Mouse (Mus musculus) liver, embryonic 11.5 days (tissue): ENCODE data around the gene Rrnad1. TPM values are rescaled to one million over a fixed set of nuclear protein-coding genes. Genes with fewer than 3 reads are reported as not detected.

Experiments used
- ATAC-seq: fragments of 200-750 bp; cut with Nextera tagmentation; replicated peaks from 2 replicates; pipeline ENCODE4 v1.8.0; 2017; ENCODE audit warnings: moderate number of reproducible peaks, mild to moderate bottlenecking, moderate TSS enrichment, moderate library complexity; ENCODE audit not compliant: low FRiP score
- DNase-seq: peaks from one replicate; pipeline ENCODE4 v3.0.0-alpha.2; 2017; ENCODE audit warnings: low spot score
- H3K27ac ChIP-seq: fragments of 300-500 bp; sonication (generic); 2 replicates; pipeline ENCODE4 v1.5.1; 2014; ENCODE audit warnings: mild to moderate bottlenecking, low read depth, low read length, control low read depth
- H3K27me3 ChIP-seq: fragments of 300-500 bp; sonication (generic); replicated peaks from 2 replicates; pipeline ENCODE4 v1.6.1; 2014; ENCODE audit warnings: low read length, mixed read lengths; ENCODE audit not compliant: control insufficient read depth, insufficient read depth
- H3K36me3 ChIP-seq: fragments of 300-500 bp; sonication (generic); 2 replicates; pipeline ENCODE4 v1.6.1; 2014; ENCODE audit warnings: mild to moderate bottlenecking, low read length, moderate library complexity, mixed read lengths; ENCODE audit not compliant: control insufficient read depth, insufficient read depth
- H3K4me1 ChIP-seq: fragments of 300-500 bp; sonication (generic); replicated peaks from 2 replicates; pipeline ENCODE4 v1.6.1; 2014; ENCODE audit warnings: low read length, mixed read lengths; ENCODE audit not compliant: control insufficient read depth, insufficient read depth
- H3K4me2 ChIP-seq: fragments of 300-500 bp; sonication (generic); 2 replicates; pipeline ENCODE4 v1.6.1; 2014; ENCODE audit warnings: mild to moderate bottlenecking, control low read depth, moderate library complexity
- H3K4me3 ChIP-seq: fragments of 300-500 bp; sonication (generic); 2 replicates; pipeline ENCODE4 v1.5.1; 2014; ENCODE audit warnings: low read depth, low read length, control low read depth
- H3K9ac ChIP-seq: fragments of 300-500 bp; sonication (generic); 2 replicates; pipeline ENCODE4 v1.6.1; 2014; ENCODE audit warnings: low read depth, low read length, control low read depth
- H3K9me3 ChIP-seq: fragments of 300-500 bp; sonication (generic); 2 replicates; pipeline ENCODE4 v1.6.1; 2016; ENCODE audit warnings: low read length, inconsistent platforms, mixed read lengths; ENCODE audit not compliant: control insufficient read depth
- WGBS: fragments of 180-500 bp; shearing (Covaris S2); extraction: QIAGEN DNeasy Blood & Tissue Kit; methylation state at CpG from one replicate; pipeline ENCODE4 v1.1.7; 2014; 5-methylcytosine and 5-hydroxymethylcytosine counted together
- polyA plus RNA-seq: library from polyadenylated mRNA; unstranded; fragments of >200 nt; fragmentation: Nextera tagmentation; extraction: Ambion mirVana; gene quantifications from 2 replicates; pipeline ENCODE4 v1.2.1, GENCODE M21; 2014

The Rrnad1 gene
- polyA plus RNA-seq, 1 experiment from 2014 or later, result 17.5 TPM

DNA sequence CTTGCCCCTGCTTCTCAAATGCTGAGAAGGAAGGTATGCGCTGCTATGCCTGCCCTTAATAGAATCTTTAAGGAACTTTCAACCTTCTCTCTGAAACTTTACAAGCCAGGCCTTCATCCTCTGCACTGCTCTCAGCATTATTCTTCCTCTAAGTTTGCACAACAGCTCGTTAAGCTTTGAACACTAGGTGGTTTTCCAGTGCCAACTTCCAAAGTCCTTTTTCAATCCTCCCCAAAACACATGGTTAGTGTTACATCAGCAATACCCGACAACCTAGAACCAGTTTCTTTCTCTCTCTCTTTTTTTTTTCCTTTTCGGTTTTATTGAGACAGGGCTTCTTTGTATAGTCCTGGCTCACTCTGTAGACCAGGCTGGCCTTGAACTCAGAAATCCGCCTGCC is 3.5 kb upstream of the Rrnad1 start:
- H3K9ac ChIP-seq, result no peak overlapping the region
- H3K4me3 ChIP-seq, result no peak overlapping the region
- DNase-seq (no peak), ATAC-seq (no peak)
- H3K27me3 ChIP-seq, result no peaks in the 10 kb centered on the region
- H3K36me3 ChIP-seq, result peaks cover 39% of the 10 kb centered on the region
- no peak overlapping the region for H3K27ac ChIP-seq
- H3K4me1 ChIP-seq, result peaks cover 10% of the 10 kb centered on the region
- no peak overlapping the region for H3K4me2 ChIP-seq
- WGBS, result 83% methylated on average over 5 of the region's 5 CpGs
- H3K9me3 ChIP-seq, result no peaks in the 10 kb centered on the region

DNA sequence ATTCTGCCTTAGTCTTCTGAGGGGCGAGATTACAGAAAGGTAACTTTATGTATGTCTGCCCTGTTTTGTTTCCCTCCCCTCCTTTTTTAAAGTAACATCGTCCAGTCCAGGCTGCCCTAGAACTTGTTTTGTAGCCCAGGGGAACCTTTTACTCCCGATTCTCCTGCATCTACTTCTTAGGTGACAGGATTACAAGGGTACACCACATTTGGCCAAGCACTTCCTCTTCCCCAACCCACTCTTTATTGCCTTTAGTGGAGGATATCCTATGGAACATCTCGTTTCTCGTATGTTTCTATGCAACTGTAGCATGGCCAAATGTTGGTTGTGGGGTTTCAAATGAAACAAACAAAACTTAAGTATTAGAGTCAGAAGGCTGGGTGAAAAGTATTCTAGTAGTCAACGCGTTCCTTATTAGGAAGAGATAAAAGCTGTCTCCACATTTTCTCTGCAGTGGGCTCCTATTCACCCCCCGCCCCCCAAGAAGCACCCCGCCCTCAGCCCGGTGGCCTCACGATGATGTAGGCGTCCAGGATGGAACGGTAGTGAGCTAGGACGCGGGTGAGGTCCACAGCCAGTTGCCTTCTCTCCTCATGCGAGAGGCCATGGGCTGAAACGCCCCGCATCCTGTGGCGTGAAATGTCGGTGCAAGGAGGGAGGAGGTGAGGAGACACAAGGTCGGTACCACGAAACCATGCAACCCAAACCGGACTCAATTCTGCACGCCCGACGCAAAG is 1.0 kb downstream of the Rrnad1 start:
- Histone ChIP-seq H3K27ac (peak overlapping the region; percentile 76), H3K27me3 (no peaks in the 10 kb centered on the region), H3K4me3 (peak overlapping the region; percentile 78), H3K4me2 (peak overlapping the region; percentile 88), H3K36me3 (peaks cover 23% of the 10 kb centered on the region), H3K9ac (peak overlapping the region; percentile 78), H3K4me1 (peaks cover 12% of the 10 kb centered on the region), H3K9me3 (no peaks in the 10 kb centered on the region)
- ATAC-seq, result peak; percentile 63
- WGBS, result 4% methylated on average over 26 of the region's 26 CpGs
- no peak for DNase-seq

- H3K27ac ChIP-seq, result no peak overlapping the region
- H3K9ac ChIP-seq, result no peak overlapping the region
- no peak overlapping the region for H3K4me2 ChIP-seq
- peaks cover 30% of the 10 kb centered on the region for H3K36me3 ChIP-seq
- H3K9me3 ChIP-seq, result no peaks in the 10 kb centered on the region
- no peaks in the 10 kb centered on the region for H3K27me3 ChIP-seq
- ATAC-seq (no peak), DNase-seq (no peak)
- H3K4me3 ChIP-seq, result no peak overlapping the region
- peaks cover 9% of the 10 kb centered on the region for H3K4me1 ChIP-seq
- WGBS, result 89% methylated on average over 5 of the region's 5 CpGs
Measured at GRCm38 (mm10) chr3:87927452-87927851, 3.1 kb downstream of the Rrnad1 start.

GRCm38 (mm10) chr3:87924996-87925395 is 5.5 kb downstream of the Rrnad1 start:
- DNase-seq, result no peak
- ATAC-seq, result no peak
- H3K27me3 ChIP-seq, result no peaks in the 10 kb centered on the region
- no peaks in the 10 kb centered on the region for H3K9me3 ChIP-seq
- H3K27ac ChIP-seq, result no peak overlapping the region
- no peak overlapping the region for H3K4me2 ChIP-seq
- peaks cover 35% of the 10 kb centered on the region for H3K36me3 ChIP-seq
- H3K4me3 ChIP-seq, result no peak overlapping the region
- H3K4me1 ChIP-seq, result peaks cover 4% of the 10 kb centered on the region; the same call in 1 of the 2 replicates
- 92% methylated on average over 7 of the region's 7 CpGs for WGBS
- H3K9ac ChIP-seq, result no peak overlapping the region

DNA sequence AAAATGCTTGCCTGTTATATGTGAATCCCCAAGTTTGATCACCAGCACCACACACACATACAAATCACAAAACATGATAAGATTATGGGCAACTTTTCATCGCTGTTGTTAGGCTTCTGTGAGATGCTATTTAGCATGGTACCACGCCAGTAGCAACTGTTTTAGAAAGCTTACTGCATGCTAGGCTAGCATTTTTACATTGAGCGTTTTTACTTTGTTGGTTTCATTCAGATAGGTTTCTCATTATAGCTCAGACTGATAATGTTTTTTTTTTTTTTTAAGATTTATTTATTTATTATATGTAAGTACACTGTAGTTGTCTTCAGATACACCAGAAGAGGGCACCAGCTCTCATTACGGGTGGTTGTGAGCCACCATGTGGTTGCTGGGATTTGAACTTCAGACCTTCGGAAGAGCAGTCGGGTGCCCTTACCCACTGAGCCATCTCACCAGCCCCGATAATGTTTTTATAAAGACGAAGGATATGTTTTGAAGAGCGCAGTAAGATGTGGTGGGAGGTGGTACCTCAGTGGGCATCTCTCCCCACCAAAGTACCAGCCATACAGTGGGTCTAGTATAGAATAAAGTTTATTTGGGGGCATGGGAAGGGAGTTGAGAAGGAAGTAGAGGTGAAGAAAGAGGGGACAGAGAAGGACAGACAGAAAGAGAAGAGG is 10.1 kb downstream of the Rrnad1 start:
- 57% methylated on average over 9 of the region's 9 CpGs for WGBS
- H3K9ac ChIP-seq, result peak overlapping the region; percentile 87

GRCm38 (mm10) chr3:87919336-87920108 is 11.0 kb downstream of the Rrnad1 start, which contains the start of gene Mrpl24:
Gene Mrpl24 (plus strand): TSS chr3:87919506.
- Histone ChIP-seq H3K4me2 (peak within 1 kb of the TSS; percentile 84), H3K9ac (peak within 1 kb of the TSS; percentile 87), H3K27ac (peak within 1 kb of the TSS; percentile 80), H3K4me3 (peak within 1 kb of the TSS; percentile 73), H3K36me3 (peaks cover 47% of the 10 kb centered on the region), H3K9me3 (no peaks in the 10 kb centered on the region), H3K27me3 (no peaks in the 10 kb centered on the region), H3K4me1 (peaks cover 3% of the 10 kb centered on the region; the same call in 1 of the 2 replicates)
- WGBS, result under 1% methylated on average over 30 of the region's 30 CpGs
- peak; percentile 78 for DNase-seq
- ATAC-seq, result peak; percentile 72

More for the DNA sequence above, 10.1 kb downstream of the Rrnad1 start:
- Histone ChIP-seq H3K27me3 (no peaks in the 10 kb centered on the region), H3K27ac (no peak overlapping the region), H3K4me1 (peaks cover 3% of the 10 kb centered on the region; the same call in 1 of the 2 replicates), H3K4me3 (peak overlapping the region; percentile 73), H3K9me3 (no peaks in the 10 kb centered on the region), H3K36me3 (peaks cover 46% of the 10 kb centered on the region), H3K4me2 (peak overlapping the region; percentile 84)
- ATAC-seq, result no peak
- no peak for DNase-seq

GRCm38 (mm10) chr3:87918551-87918950 is 12.0 kb downstream of the Rrnad1 start:
- Histone ChIP-seq H3K36me3 (peaks cover 42% of the 10 kb centered on the region), H3K27ac (0 out of 2 replicates have a peak overlapping the region, but pooled peaks have one; percentile 38), H3K4me2 (peak overlapping the region; percentile 84), H3K9me3 (no peaks in the 10 kb centered on the region), H3K4me1 (peaks cover 3% of the 10 kb centered on the region; the same call in 1 of the 2 replicates), H3K27me3 (no peaks in the 10 kb centered on the region), H3K4me3 (peak overlapping the region; percentile 73; the same call in 1 of the 2 replicates), H3K9ac (no peak overlapping the region; the same call in 1 of the 2 replicates)
- ATAC-seq (no peak), DNase-seq (no peak)
- 82% methylated on average over 1 of the region's 1 CpGs for WGBS

GRCm38 (mm10) chr3:87916990-87917389 is 13.5 kb downstream of the Rrnad1 start:
- Histone ChIP-seq H3K36me3 (peaks cover 37% of the 10 kb centered on the region), H3K27me3 (no peaks in the 10 kb centered on the region), H3K4me3 (no peak overlapping the region), H3K9me3 (no peaks in the 10 kb centered on the region), H3K9ac (no peak overlapping the region), H3K27ac (no peak overlapping the region), H3K4me1 (peaks cover 11% of the 10 kb centered on the region; the same call in 1 of the 2 replicates), H3K4me2 (no peak overlapping the region)
- 86% methylated on average over 1 of the region's 1 CpGs for WGBS
- DNase-seq, result no peak
- ATAC-seq, result no peak
